Mouse (Mus musculus): ENCODE data around the gene Rpl23.

- TF ChIP-seq CTCF (IDR thresholded peaks at IDR 0.05; ENCODE audit: low read depth), result no peak
- TF ChIP-seq EP300 (optimal IDR thresholded peaks at IDR 0.05), result no peak
These were observed 7.1 kb downstream of the Rpl23 start for GRCm38 (mm10) chr11:97775186-97775585.
